Mouse (Mus musculus) CH12.LX (cell line): ENCODE results near the gene Tmem169. TPM values are rescaled to one million over a fixed set of nuclear protein-coding genes. Genes with fewer than 3 reads are reported as not detected.

Experiments used
- DNase-seq: peaks from one replicate; pipeline ENCODE4 v3.0.0-alpha.2; 2013; ENCODE audit errors: extremely low read depth
- H3K27ac ChIP-seq: 2 replicates; pipeline ENCODE4 v1.5.1; 2012; ENCODE audit warnings: low read depth, mild to moderate bottlenecking, control low read depth, moderate library complexity; ENCODE audit not compliant: insufficient read depth
- H3K27me3 ChIP-seq: replicated peaks from 2 replicates; pipeline ENCODE3; 2012; ENCODE audit warnings: inconsistent platforms
- H3K36me3 ChIP-seq, 2 experiments: replicated peaks in 1 of 2; 2 replicates each; pipeline versions ENCODE3 to v1.6.1; 2012; ENCODE audit warnings: inconsistent platforms in 1 of 2, low read length in 1 of 2, mild to moderate bottlenecking in 1 of 2, mixed read lengths in 1 of 2, moderate library complexity in 1 of 2; ENCODE audit not compliant: control insufficient read depth in 1 of 2, insufficient read depth in 1 of 2
- H3K4me1 ChIP-seq, 2 experiments: 2 replicates each; pipeline ENCODE4 v1.6.1; 2012; ENCODE audit warnings: inconsistent platforms in 1 of 2, moderate library complexity in 1 of 2; ENCODE audit not compliant: insufficient read depth in 2 of 2, control insufficient read depth in 1 of 2
- H3K4me2 ChIP-seq: 2 replicates; pipeline ENCODE4 v1.6.1; 2012; ENCODE audit warnings: low read depth, mild to moderate bottlenecking, control low read depth; ENCODE audit not compliant: poor library complexity, insufficient read depth, severe bottlenecking
- H3K4me3 ChIP-seq, 3 experiments: fragments of 150-350 bp in 1 of 3; sonication (generic) in 1 of 3; replicated peaks in 1 of 3; 2 replicates each; pipeline versions ENCODE3 to v1.5.1; 2011 to 2012; ENCODE audit warnings: low read depth in 2 of 3, low read length in 2 of 3, mild to moderate bottlenecking in 2 of 3, moderate library complexity in 2 of 3, control low read depth in 1 of 3, improper control_type of control experiment in 1 of 3, inconsistent platforms in 1 of 3, mixed read lengths in 1 of 3; ENCODE audit not compliant: poor library complexity in 1 of 3
- H3K79me2 ChIP-seq: replicated peaks from 2 replicates; pipeline ENCODE4 v1.6.1; 2012; ENCODE audit warnings: mild to moderate bottlenecking, moderate library complexity; ENCODE audit not compliant: control insufficient read depth, poor library complexity, insufficient read depth, severe bottlenecking; ENCODE audit errors: extremely low read depth
- H3K9ac ChIP-seq: 2 replicates; pipeline ENCODE4 v1.6.1; 2012; ENCODE audit warnings: low read depth, mild to moderate bottlenecking, control low read depth, moderate library complexity; ENCODE audit not compliant: insufficient read depth
- H3K9me3 ChIP-seq: replicated peaks from 2 replicates; pipeline ENCODE3; 2012; ENCODE audit warnings: low read length, inconsistent platforms, mixed read lengths
- CHD1 ChIP-seq: IDR thresholded peaks from 2 replicates; pipeline ENCODE4 v1.6.1; 2012; ENCODE audit warnings: low read depth, low read length, improper control_type of control experiment, inconsistent platforms
- CHD2 ChIP-seq: IDR thresholded peaks from 2 replicates; pipeline ENCODE4 v1.6.1; 2011; ENCODE audit warnings: low read length, improper control_type of control experiment
- E2F4 ChIP-seq: IDR thresholded peaks from 2 replicates; pipeline ENCODE4 v1.6.1; 2011; ENCODE audit warnings: low read depth, low read length, improper control_type of control experiment; ENCODE audit not compliant: insufficient replicate concordance
- ELF1 ChIP-seq: IDR thresholded peaks from 2 replicates; pipeline ENCODE4 v1.6.1; 2014; ENCODE audit warnings: low read depth, mild to moderate bottlenecking, inconsistent platforms, low read length, improper control_type of control experiment
- EP300 ChIP-seq: IDR thresholded peaks from 2 replicates; pipeline ENCODE4 v1.6.1; 2011; ENCODE audit warnings: low read length, improper control_type of control experiment
- ETS1 ChIP-seq: conservative IDR thresholded peaks from 2 replicates; pipeline ENCODE4 v1.6.1; 2012; ENCODE audit warnings: low read depth, mild to moderate bottlenecking, inconsistent platforms, low read length, improper control_type of control experiment, moderate library complexity
- GABPA ChIP-seq: IDR thresholded peaks from 2 replicates; pipeline ENCODE4 v1.6.1; 2012; ENCODE audit warnings: low read depth, low read length, improper control_type of control experiment, inconsistent platforms; ENCODE audit not compliant: insufficient replicate concordance
- HCFC1 ChIP-seq: IDR thresholded peaks from 2 replicates; pipeline ENCODE4 v1.6.1; 2012; ENCODE audit warnings: low read depth, mild to moderate bottlenecking, inconsistent platforms, low read length, improper control_type of control experiment
- IRF4 ChIP-seq: IDR thresholded peaks from 2 replicates; pipeline ENCODE4 v1.6.1; 2014; ENCODE audit warnings: low read depth, mild to moderate bottlenecking, inconsistent platforms, low read length, improper control_type of control experiment
- JUND ChIP-seq: conservative IDR thresholded peaks from 2 replicates; pipeline ENCODE4 v1.6.1; 2011; ENCODE audit warnings: low read depth, low read length, improper control_type of control experiment
- KAT2A ChIP-seq: IDR thresholded peaks from 2 replicates; pipeline ENCODE4 v1.6.1; 2012; ENCODE audit warnings: low read length, improper control_type of control experiment, inconsistent platforms; ENCODE audit not compliant: insufficient replicate concordance
- MAX ChIP-seq: IDR thresholded peaks from 2 replicates; pipeline ENCODE4 v1.6.1; 2011; ENCODE audit warnings: low read length, improper control_type of control experiment
- MEF2A ChIP-seq: IDR thresholded peaks from 2 replicates; pipeline ENCODE4 v1.6.1; 2014; ENCODE audit warnings: low read depth, mild to moderate bottlenecking, inconsistent platforms, low read length, improper control_type of control experiment, borderline replicate concordance
- NELFE ChIP-seq: IDR thresholded peaks from 2 replicates; pipeline ENCODE4 v1.6.1; 2011; ENCODE audit warnings: low read depth, low read length, improper control_type of control experiment
- NRF1 ChIP-seq: IDR thresholded peaks from 2 replicates; pipeline ENCODE4 v1.6.1; 2014; ENCODE audit warnings: low read depth, mild to moderate bottlenecking, inconsistent platforms, low read length, improper control_type of control experiment, moderate library complexity
- PAX5 ChIP-seq: IDR thresholded peaks from 2 replicates; pipeline ENCODE4 v1.6.1; 2012; ENCODE audit warnings: low read length, inconsistent platforms, mixed read lengths
- RAD21 ChIP-seq: IDR thresholded peaks from 2 replicates; pipeline ENCODE4 v1.6.1; 2011; ENCODE audit warnings: low read depth, mild to moderate bottlenecking, low read length, improper control_type of control experiment, moderate library complexity
- SMC3 ChIP-seq: IDR thresholded peaks from 2 replicates; pipeline ENCODE4 v1.6.1; 2011; ENCODE audit warnings: low read depth, low read length, improper control_type of control experiment
- TBP ChIP-seq: conservative IDR thresholded peaks from 2 replicates; pipeline ENCODE4 v1.6.1; 2011; ENCODE audit warnings: low read depth, low read length, improper control_type of control experiment
- TCF12 ChIP-seq: IDR thresholded peaks from 2 replicates; pipeline ENCODE4 v1.6.1; 2014; ENCODE audit warnings: low read depth, mild to moderate bottlenecking, inconsistent platforms, low read length, improper control_type of control experiment
- UBTF ChIP-seq: IDR thresholded peaks from 2 replicates; pipeline ENCODE4 v1.6.1; 2012; ENCODE audit warnings: low read depth, mild to moderate bottlenecking, inconsistent platforms, low read length, improper control_type of control experiment, moderate library complexity
- USF1 ChIP-seq: IDR thresholded peaks from 2 replicates; pipeline ENCODE4 v1.6.1; 2014; ENCODE audit warnings: low read depth, mild to moderate bottlenecking, inconsistent platforms, low read length, improper control_type of control experiment
- USF2 ChIP-seq: conservative IDR thresholded peaks from 2 replicates; pipeline ENCODE4 v1.6.1; 2011; ENCODE audit warnings: low read depth, low read length, improper control_type of control experiment
- ZNF384 ChIP-seq: IDR thresholded peaks from 2 replicates; pipeline ENCODE4 v1.6.1; 2012; ENCODE audit warnings: low read depth, low read length, improper control_type of control experiment, inconsistent platforms
- dilution Hi-C: fragments of 300-500 bp; cut with MboI; formaldehyde crosslinking; loops from 2 replicates; pipeline ENCODE4 v1.14.3; 2020; ENCODE audit warnings: low sequenced_read_pairs; ENCODE audit not compliant: extremely low pct_unique_long_range_greater_than_20kb, extremely low pct_ligation_motif_present
- in situ Hi-C: fragments of 300-500 bp; cut with MboI; formaldehyde crosslinking; loops from 3 replicates; pipeline ENCODE4 v1.14.3; 2019; ENCODE audit warnings: low sequenced_read_pairs, low pct_ligation_motif_present, low pct_unique_long_range_greater_than_20kb, mixed read lengths
- polyA plus RNA-seq: library from polyadenylated mRNA; unstranded; fragments of >175 nt; gene quantifications from 2 replicates; pipeline ENCODE4 v1.2.1, GENCODE M21; 2012; ENCODE audit warnings: low read depth; ENCODE audit not compliant: insufficient read length
- total RNA-seq, 2 experiments: library from RNA; depleted of rRNA; stranded (reverse); fragments of 300-350 nt in 1 of 2; fragments of >200 nt in 1 of 2; gene quantifications; 2 replicates each; pipeline ENCODE4 v1.2.3; 2012 to 2014

Gene Tmem169
- total and polyA plus RNA-seq, 3 experiments, result 0.17 to 0.26 TPM; not detected in 1

DNA sequence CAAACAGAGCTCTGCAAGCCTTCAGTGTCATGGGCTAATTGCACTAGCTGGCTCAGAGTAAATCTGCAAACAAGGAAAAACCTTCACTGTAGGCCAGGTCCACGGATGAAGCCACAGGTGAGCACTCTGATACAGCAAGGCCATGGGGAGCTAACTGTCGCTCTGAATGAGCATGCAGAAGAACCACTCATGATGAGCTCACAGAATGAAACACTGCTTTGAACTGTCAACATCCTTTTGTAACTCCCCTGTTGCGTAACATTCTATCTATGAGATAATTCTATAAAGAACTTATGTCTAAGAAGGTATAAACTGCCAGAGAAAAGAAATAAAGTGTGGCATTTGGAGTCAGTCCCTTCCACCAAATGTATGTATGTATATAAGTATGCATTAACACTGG lies 21.1 kb upstream of the Tmem169 start:
- no peak overlapping the region for H3K27ac ChIP-seq
- H3K36me3 ChIP-seq, result peaks cover 24 to 76% of the 10 kb centered on the region in 2 experiments
- TF ChIP-seq CHD1, result no peak
- TF ChIP-seq CHD2, result no peak
- H3K27me3 ChIP-seq, result no peaks in the 10 kb centered on the region
- H3K4me3 ChIP-seq, result no peak overlapping the region
- no peaks in the 10 kb centered on the region for H3K9me3 ChIP-seq
- H3K4me1 ChIP-seq, result no peaks in the 10 kb centered on the region; a peak in 1 of 4 replicates
- DNase-seq, result no peak
- in situ Hi-C loops, result no loop called here
- H3K4me2 ChIP-seq, result no peak overlapping the region
- dilution Hi-C loops, result no loop called here
- no peak overlapping the region for H3K9ac ChIP-seq
- H3K79me2 ChIP-seq, result no peaks in the 10 kb centered on the region

DNA sequence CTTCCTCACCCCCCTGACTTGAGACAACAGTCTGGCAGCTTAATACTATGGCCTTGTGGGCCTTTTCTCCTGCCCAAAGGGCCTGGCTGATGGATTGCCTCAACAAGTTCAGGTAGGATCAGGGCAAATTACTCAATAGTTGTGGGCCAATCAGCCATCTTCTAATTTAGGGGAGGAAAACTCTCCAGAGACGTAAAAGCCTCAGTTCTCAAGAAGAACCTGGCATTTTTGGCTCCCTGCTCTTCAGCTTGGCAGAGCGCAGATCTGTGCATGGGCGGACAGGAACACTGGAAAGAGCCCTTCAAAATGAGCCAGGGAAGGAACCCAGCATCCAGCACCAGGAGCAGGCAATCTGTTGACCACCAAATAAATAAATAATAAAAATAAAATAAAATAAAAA lies 6.1 kb upstream of the Tmem169 start:
- Histone ChIP-seq H3K36me3 (peaks cover 24 to 44% of the 10 kb centered on the region in 2 experiments), H3K4me3 (no peak overlapping the region), H3K79me2 (0 out of 2 replicates have a peak, but pooled peaks cover 2% of the 10 kb centered on the region), H3K9ac (no peak overlapping the region), H3K27me3 (no peaks in the 10 kb centered on the region), H3K4me2 (no peak overlapping the region), H3K4me1 (peaks cover 0 to 11% of the 10 kb centered on the region in 2 experiments; a peak in 1 of 4 replicates), H3K27ac (no peak overlapping the region), H3K9me3 (peaks cover 4% of the 10 kb centered on the region)
- no peak for DNase-seq
- dilution Hi-C loops (no loop called here), in situ Hi-C loops (no loop called here)
- no peak for TF ChIP-seq EP300
- no peak for TF ChIP-seq ZNF384
- no peak for TF ChIP-seq MEF2A
- no peak for TF ChIP-seq UBTF
- no peak for TF ChIP-seq NRF1
- TF ChIP-seq TBP, result no peak
- TF ChIP-seq ELF1, result no peak
- no peak for TF ChIP-seq ETS1
- no peak for TF ChIP-seq E2F4

DNA sequence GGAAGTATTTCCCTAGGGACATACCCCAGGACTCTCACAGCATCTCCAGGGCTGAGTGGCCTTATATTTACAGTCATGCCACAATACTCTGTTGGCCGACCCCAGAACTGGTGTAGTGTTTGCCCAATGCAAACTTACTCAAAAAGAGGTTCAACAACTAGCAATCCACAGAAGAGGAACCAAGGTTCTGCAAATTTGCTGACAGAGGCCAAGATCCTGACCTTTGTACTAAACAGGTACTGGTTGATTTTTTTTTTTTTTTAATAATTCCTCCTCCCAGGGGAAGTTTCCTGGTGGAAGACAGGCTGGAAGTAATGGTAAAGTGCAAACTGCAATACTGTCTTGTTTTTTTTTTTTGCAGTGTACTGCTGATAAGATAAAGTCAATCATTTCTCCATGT lies 1.6 kb upstream of the Tmem169 start:
- in situ Hi-C loops, result no loop called here
- Histone ChIP-seq H3K4me1 (peaks cover 2 to 15% of the 10 kb centered on the region in 2 experiments; a peak in 2 of 4 replicates), H3K27me3 (peaks cover 19% of the 10 kb centered on the region), H3K4me3 (no peak overlapping the region), H3K9me3 (no peaks in the 10 kb centered on the region)
- no peak for TF ChIP-seq E2F4
- no peak for TF ChIP-seq GABPA
- TF ChIP-seq USF1, result no peak
- no peak for TF ChIP-seq EP300
- no peak for TF ChIP-seq TCF12
- TF ChIP-seq PAX5, result no peak
- no peak for TF ChIP-seq NELFE
- TF ChIP-seq USF2, result no peak
- TF ChIP-seq JUND, result no peak
- TF ChIP-seq TBP, result no peak
- TF ChIP-seq IRF4, result no peak
- no peak for TF ChIP-seq MAX
- TF ChIP-seq HCFC1, result no peak
- TF ChIP-seq RAD21, result no peak
- no peak for TF ChIP-seq SMC3
- TF ChIP-seq KAT2A, result no peak
- TF ChIP-seq, all 38 proteins: peak for 0
- Histone ChIP-seq H3K27ac (no peak overlapping the region), H3K9ac (no peak overlapping the region), H3K36me3 (peaks cover 0 to 5% of the 10 kb centered on the region in 2 experiments), H3K79me2 (peaks cover 2% of the 10 kb centered on the region; the same call in 1 of the 2 replicates), H3K4me2 (no peak overlapping the region)
- dilution Hi-C loops, result no loop called here
- no peak for DNase-seq
